Mouse (Mus musculus) lung, embryonic 15.5 days (tissue): ENCODE results near the gene Prmt2. TPM values are rescaled to one million over a fixed set of nuclear protein-coding genes. Genes with fewer than 3 reads are reported as not detected.

Source experiments
- ATAC-seq: fragments of 200-750 bp; cut with Nextera tagmentation; 2 replicates; pipeline ENCODE4 v1.8.0; 2017; ENCODE audit warnings: moderate number of reproducible peaks, borderline replicate concordance; ENCODE audit not compliant: low FRiP score, low TSS enrichment; ENCODE audit errors: extremely low read depth
- H3K27ac ChIP-seq: fragments of 300-500 bp; sonication (generic); 2 replicates; pipeline ENCODE4 v1.5.1; 2015; ENCODE audit warnings: moderate library complexity, mild to moderate bottlenecking, inconsistent platforms
- H3K27me3 ChIP-seq: fragments of 300-500 bp; sonication (generic); 2 replicates; pipeline ENCODE4 v1.6.1; 2015; ENCODE audit warnings: inconsistent platforms
- H3K36me3 ChIP-seq: fragments of 300-500 bp; sonication (generic); 2 replicates; pipeline ENCODE4 v1.6.1; 2015; ENCODE audit warnings: inconsistent platforms
- H3K4me1 ChIP-seq: fragments of 300-500 bp; sonication (generic); 2 replicates; pipeline ENCODE4 v1.6.1; 2015; ENCODE audit warnings: inconsistent platforms
- H3K4me2 ChIP-seq: fragments of 300-500 bp; sonication (generic); 2 replicates; pipeline ENCODE4 v1.6.1; 2015; ENCODE audit warnings: inconsistent platforms, mild to moderate bottlenecking, moderate library complexity
- H3K4me3 ChIP-seq: fragments of 300-500 bp; sonication (generic); 2 replicates; pipeline ENCODE4 v1.5.1; 2015; ENCODE audit warnings: mild to moderate bottlenecking, inconsistent platforms
- H3K9ac ChIP-seq: fragments of 300-500 bp; sonication (generic); 2 replicates; pipeline ENCODE4 v1.6.1; 2015; ENCODE audit warnings: inconsistent platforms
- H3K9me3 ChIP-seq: fragments of 300-500 bp; sonication (generic); 2 replicates; pipeline ENCODE4 v1.6.1; 2016; ENCODE audit warnings: inconsistent platforms
- WGBS: fragments of 180-500 bp; shearing (Covaris S2); methylation state at CpG from one replicate; pipeline ENCODE4 v1.1.7; 2015; 5-methylcytosine and 5-hydroxymethylcytosine counted together
- polyA plus RNA-seq: library from polyadenylated mRNA; unstranded; fragments of >200 nt; fragmentation: Nextera tagmentation; extraction: Ambion mirVana; gene quantifications from 2 replicates; pipeline ENCODE4 v1.2.1, GENCODE M21; 2015

Prmt2 gene
- polyA plus RNA-seq, 1 experiment from 2014 or later = 53.4 TPM

DNA sequence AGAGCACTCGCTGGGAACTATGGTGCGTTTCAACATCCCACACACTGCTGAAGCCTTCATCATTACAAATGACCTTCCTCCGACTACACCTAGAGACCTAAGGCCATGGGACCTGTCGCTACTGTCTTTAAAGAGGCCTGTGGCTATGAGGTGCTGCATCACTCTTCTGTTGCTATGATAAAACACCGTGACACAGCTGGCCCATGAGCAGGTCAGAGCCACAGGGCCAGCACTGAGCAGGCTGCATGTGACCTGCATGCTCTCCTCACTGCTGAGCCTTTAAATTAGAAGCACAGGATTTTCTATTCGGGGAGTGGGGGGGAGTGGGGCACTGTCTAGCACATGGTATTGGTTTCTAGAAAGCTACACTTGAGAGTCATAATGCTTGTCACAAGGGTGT lies 25.5 kb downstream of the Prmt2 start:
- Histone ChIP-seq H3K4me2 (no peak overlapping the region), H3K27me3 (no peaks in the 10 kb centered on the region), H3K9ac (no peak overlapping the region), H3K27ac (no peak overlapping the region), H3K9me3 (no peaks in the 10 kb centered on the region; the same call in 1 of the 2 replicates), H3K4me1 (no peaks in the 10 kb centered on the region), H3K4me3 (no peak overlapping the region), H3K36me3 (peaks cover 47% of the 10 kb centered on the region)
- ATAC-seq = no peak
- WGBS = 85% methylated on average over 6 of the region's 6 CpGs

DNA sequence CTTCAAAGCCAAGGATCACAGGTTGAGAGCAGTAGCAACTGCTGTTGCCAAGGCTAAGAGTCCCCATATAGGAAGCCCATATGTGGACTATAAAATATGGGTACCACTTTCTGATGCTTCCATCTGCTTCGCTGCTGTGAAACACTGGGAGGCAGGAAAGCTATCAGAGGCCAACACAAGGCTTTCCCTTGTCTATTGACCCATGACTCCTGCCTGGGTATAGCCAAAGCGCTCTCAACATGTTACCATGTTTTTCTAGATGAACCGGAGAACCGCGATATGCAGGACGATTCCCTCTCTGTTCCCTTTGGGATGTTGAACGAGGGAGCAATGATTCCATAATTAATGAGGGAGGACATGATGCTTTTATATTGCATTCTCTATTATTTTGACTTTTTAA lies 26.9 kb downstream of the Prmt2 start:
- H3K9ac ChIP-seq = no peak overlapping the region
- no peaks in the 10 kb centered on the region; the same call in 1 of the 2 replicates for H3K9me3 ChIP-seq
- 94% methylated on average over 7 of the region's 7 CpGs for WGBS
- no peak for ATAC-seq
- no peak overlapping the region for H3K27ac ChIP-seq
- no peaks in the 10 kb centered on the region for H3K4me1 ChIP-seq
- no peaks in the 10 kb centered on the region for H3K27me3 ChIP-seq
- H3K36me3 ChIP-seq = peaks cover 42% of the 10 kb centered on the region
- no peak overlapping the region for H3K4me3 ChIP-seq
- no peak overlapping the region for H3K4me2 ChIP-seq

DNA sequence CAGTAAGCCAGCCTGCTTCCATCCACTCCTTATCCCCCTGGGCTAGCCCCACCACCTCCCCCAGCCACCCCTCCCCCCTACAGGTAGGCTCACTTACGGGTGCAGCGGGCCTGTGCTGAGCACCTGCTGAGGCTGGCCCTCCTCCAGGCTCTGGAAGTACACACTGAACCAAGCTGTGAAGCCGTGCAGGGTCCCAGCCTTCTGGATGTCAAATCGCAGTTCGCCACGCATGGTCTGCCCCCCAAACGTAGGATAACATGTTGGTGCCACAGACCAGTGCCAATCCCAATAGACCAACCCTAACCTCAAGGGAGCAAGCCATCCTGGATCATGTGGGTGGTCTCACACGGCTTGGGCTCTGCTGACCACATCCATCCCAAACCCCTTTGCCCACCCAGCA lies 28.4 kb downstream of the Prmt2 start:
- ATAC-seq = no peak
- no peak overlapping the region for H3K4me3 ChIP-seq
- no peaks in the 10 kb centered on the region; the same call in 1 of the 2 replicates for H3K9me3 ChIP-seq
- H3K27me3 ChIP-seq = no peaks in the 10 kb centered on the region
- H3K27ac ChIP-seq = no peak overlapping the region
- H3K36me3 ChIP-seq = peaks cover 27% of the 10 kb centered on the region
- H3K9ac ChIP-seq = no peak overlapping the region
- 88% methylated on average over 8 of the region's 8 CpGs for WGBS
- H3K4me2 ChIP-seq = no peak overlapping the region
- no peaks in the 10 kb centered on the region for H3K4me1 ChIP-seq

DNA sequence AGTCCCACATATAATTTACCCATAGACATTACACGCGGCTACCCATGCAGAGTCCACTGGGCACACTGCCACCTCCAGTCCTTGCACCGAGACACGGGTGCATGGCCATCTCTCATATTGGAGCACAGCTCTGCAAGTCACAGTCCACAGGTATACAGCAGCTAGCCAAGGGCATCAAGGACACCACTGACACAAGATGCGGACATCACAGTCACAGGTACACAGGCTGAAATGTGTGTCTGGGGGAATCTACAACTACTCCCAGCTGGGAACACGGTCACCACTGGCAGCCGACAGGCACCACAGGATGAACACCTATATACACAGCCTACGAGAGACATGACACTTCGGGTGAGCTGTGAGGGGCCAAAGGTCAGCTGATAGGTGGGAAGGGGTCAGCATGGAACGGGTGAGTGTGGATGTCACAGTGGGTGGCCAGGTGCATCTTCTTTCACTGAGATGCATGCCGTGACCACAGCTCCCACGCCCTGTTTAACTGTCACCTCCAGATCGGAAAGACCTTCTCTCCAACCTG lies 30.3 kb downstream of the Prmt2 start:
- H3K4me2 ChIP-seq = no peak overlapping the region
- no peak overlapping the region for H3K27ac ChIP-seq
- peak; percentile 53; the same call in 1 of the 2 replicates for ATAC-seq
- no peak overlapping the region for H3K4me3 ChIP-seq
- peaks cover 14% of the 10 kb centered on the region for H3K36me3 ChIP-seq
- 78% methylated on average over 13 of the region's 13 CpGs for WGBS
- H3K4me1 ChIP-seq = no peaks in the 10 kb centered on the region
- no peaks in the 10 kb centered on the region for H3K9me3 ChIP-seq
- H3K9ac ChIP-seq = no peak overlapping the region
- H3K27me3 ChIP-seq = no peaks in the 10 kb centered on the region

DNA sequence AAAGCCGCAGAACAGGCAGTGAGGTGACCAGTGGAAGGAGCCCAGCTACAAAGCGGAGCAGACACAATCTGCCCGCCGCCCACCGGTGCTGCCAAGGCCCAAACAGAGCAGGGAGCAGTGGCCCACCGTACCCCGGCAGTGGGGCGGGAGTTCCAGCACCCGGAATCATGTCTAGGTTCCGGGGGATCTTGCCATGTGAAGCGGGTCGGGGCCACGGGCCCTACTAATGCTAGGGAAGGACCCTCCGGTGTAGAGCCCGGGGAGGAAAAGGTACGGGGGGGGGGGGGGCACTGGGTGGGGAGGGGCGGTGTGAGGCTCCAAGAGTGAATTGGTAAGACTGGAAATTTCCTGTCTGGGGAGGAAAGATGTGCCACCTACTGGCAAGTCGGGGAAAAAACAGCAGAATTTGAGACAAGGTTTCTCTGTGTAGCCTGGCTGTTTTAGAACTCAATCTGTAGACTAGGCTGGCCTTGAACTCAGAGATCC lies 33.8 kb downstream of the Prmt2 start:
- no peak for ATAC-seq
- Histone ChIP-seq H3K9me3 (no peaks in the 10 kb centered on the region), H3K4me1 (no peaks in the 10 kb centered on the region), H3K36me3 (peaks cover 9% of the 10 kb centered on the region), H3K9ac (peak overlapping the region; percentile 34), H3K27ac (no peak overlapping the region), H3K27me3 (no peaks in the 10 kb centered on the region), H3K4me3 (peak overlapping the region; percentile 38), H3K4me2 (peak overlapping the region; percentile 60)
- WGBS = 18% methylated on average over 17 of the region's 18 CpGs

DNA sequence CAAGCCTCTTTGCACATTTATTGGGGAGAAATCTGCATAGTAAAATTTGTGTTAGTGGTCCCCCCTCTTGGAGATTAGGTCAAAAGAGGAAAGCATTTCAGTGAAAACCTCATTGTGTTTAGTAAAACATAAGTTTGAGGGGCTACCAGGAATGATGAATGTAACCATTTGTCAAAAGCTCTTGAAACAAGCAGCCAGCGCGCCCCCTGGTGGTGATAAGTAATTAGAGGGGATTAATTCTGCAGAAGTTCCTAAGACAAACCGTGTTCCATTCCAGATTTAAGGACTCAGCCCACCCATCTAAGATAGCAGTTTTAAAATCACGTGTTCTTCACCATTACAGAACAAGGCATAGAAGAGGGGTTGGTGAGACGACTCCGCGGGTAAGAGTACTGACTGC lies 35.7 kb downstream of the Prmt2 start:
- 0 out of 2 replicates have a peak, but pooled peaks cover 5% of the 10 kb centered on the region for H3K36me3 ChIP-seq
- no peak for ATAC-seq
- H3K4me2 ChIP-seq = no peak overlapping the region
- H3K27me3 ChIP-seq = no peaks in the 10 kb centered on the region
- H3K27ac ChIP-seq = no peak overlapping the region
- H3K4me1 ChIP-seq = no peaks in the 10 kb centered on the region
- no peak overlapping the region for H3K9ac ChIP-seq
- WGBS = 17% methylated on average over 7 of the region's 7 CpGs
- H3K9me3 ChIP-seq = no peaks in the 10 kb centered on the region
- H3K4me3 ChIP-seq = no peak overlapping the region

DNA sequence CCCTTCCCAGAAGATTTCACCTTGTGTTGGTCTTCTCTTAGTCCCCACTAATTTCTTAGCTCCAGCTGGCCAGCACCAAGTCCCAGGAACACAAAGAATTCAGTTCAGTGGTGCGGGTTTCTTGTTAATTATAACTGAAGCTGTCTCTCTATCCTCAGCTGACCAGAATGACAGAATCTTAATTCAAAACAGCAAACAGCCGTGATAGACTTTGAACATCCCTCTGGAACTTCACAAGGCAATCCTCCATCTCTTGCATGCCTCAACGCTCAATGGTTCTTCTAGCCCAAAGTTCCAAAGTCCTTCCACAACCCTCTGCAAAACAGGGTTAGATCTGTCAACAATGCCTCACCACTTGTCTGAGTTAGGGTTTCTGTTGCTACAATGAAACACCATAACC lies 36.2 kb downstream of the Prmt2 start:
- H3K4me1 ChIP-seq = no peaks in the 10 kb centered on the region
- no peaks in the 10 kb centered on the region for H3K27me3 ChIP-seq
- H3K27ac ChIP-seq = no peak overlapping the region
- H3K9ac ChIP-seq = no peak overlapping the region
- H3K36me3 ChIP-seq = 0 out of 2 replicates have a peak, but pooled peaks cover under 1% of the 10 kb centered on the region
- ATAC-seq = no peak
- H3K4me2 ChIP-seq = no peak overlapping the region
- WGBS = 85% methylated on average over 3 of the region's 3 CpGs
- H3K4me3 ChIP-seq = no peak overlapping the region
- no peaks in the 10 kb centered on the region for H3K9me3 ChIP-seq

DNA sequence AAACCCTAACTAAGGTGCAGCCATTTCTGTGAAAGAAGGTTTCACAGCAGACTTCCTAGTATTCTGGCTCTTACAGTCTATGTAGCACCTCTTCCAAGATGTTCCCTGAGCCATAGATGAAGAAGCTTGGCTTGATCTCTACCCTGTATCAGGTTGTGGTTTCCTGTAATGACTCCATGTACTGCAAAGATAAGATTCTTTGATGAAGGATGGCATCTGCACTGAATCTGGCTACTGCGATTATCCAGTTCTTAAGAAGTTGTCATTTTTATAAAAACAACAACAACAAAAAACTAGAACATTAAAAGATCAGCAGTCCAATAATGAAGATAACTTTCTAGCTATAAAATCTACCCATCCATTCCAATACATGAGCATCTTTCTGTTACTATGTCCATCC lies 49.7 kb downstream of the Prmt2 start:
- no peak overlapping the region for H3K9ac ChIP-seq
- no peak overlapping the region for H3K4me3 ChIP-seq
- H3K27ac ChIP-seq = no peak overlapping the region
- ATAC-seq = no peak
- H3K4me1 ChIP-seq = no peaks in the 10 kb centered on the region
- H3K36me3 ChIP-seq = no peaks in the 10 kb centered on the region
- H3K9me3 ChIP-seq = no peaks in the 10 kb centered on the region
- WGBS = 83% methylated on average over 1 of the region's 1 CpGs
- H3K4me2 ChIP-seq = no peak overlapping the region
- no peaks in the 10 kb centered on the region for H3K27me3 ChIP-seq

DNA sequence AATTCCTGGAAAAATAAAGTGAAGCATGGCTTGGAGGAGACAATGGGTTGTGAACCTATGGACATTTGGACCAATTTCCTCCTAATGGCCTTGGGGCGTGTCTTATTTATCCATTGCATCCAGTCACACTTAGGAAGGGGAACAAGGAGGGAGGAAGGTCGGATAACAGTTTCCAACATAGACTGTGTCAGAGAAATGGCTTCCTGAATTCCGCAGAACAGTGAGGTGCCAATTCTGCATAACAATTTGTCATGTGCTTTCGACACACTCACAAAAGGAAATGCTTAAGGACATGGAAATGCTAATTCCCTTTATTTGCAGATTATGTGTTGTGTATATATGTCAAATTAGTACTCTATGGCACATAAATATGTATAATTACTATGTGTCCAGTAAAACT lies 52.4 kb downstream of the Prmt2 start:
- H3K4me2 ChIP-seq = no peak overlapping the region
- 49% methylated on average over 4 of the region's 4 CpGs for WGBS

DNA sequence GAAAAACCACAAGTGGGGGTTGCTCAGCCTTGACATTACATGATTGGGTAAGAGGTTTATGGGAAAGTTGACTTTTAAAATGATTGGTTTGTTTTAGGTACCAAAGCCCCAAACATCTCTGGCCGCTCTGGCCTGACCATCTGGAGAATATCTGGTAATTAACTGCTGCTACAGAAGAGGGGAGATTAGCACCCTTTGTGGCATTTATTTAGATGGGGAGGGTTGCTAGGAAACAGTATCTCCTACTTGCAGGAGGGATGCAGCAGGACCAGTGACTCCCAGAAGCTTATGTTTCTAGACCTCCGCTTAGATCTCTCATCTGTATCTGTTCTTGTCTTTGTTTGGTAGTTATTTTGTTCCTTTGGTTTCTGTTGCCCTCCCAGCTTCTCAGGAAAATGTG lies 62.8 kb downstream of the Prmt2 start:
- Histone ChIP-seq H3K4me1 (no peaks in the 10 kb centered on the region), H3K4me2 (no peak overlapping the region), H3K9me3 (no peaks in the 10 kb centered on the region), H3K27ac (no peak overlapping the region), H3K36me3 (no peaks in the 10 kb centered on the region), H3K27me3 (no peaks in the 10 kb centered on the region), H3K4me3 (no peak overlapping the region), H3K9ac (no peak overlapping the region)
- no peak for ATAC-seq
- 52% methylated on average over 2 of the region's 2 CpGs for WGBS

More for the DNA sequence above, 52.4 kb downstream of the Prmt2 start:
- H3K36me3 ChIP-seq = no peaks in the 10 kb centered on the region
- H3K4me1 ChIP-seq = no peaks in the 10 kb centered on the region
- H3K9me3 ChIP-seq = no peaks in the 10 kb centered on the region
- H3K4me3 ChIP-seq = no peak overlapping the region
- H3K27me3 ChIP-seq = no peaks in the 10 kb centered on the region
- no peak overlapping the region for H3K27ac ChIP-seq
- no peak for ATAC-seq
- no peak overlapping the region for H3K9ac ChIP-seq

DNA sequence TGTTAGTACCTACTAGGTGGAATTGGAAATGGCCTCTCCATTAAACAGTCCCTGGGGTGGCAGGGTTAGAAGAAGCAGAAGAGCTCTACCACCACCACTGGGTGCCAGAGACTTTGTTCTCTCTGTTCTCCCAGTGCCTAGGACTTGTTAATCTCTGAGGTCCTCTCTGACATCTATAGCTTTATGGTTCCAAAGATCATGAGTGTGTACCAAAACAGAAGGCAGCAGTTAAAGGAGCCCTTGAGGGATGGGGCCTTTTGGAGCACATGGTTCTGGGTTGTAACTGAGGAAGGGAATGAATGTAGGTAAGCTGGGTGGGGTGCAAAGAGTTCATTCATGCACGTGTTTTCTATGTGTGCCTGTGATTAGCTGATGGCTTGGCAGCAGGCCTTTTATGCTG lies 79.7 kb downstream of the Prmt2 start:
- Histone ChIP-seq H3K4me1 (no peaks in the 10 kb centered on the region), H3K27me3 (no peaks in the 10 kb centered on the region), H3K9ac (no peak overlapping the region), H3K27ac (no peak overlapping the region), H3K4me3 (no peak overlapping the region), H3K4me2 (no peak overlapping the region), H3K9me3 (no peaks in the 10 kb centered on the region), H3K36me3 (no peaks in the 10 kb centered on the region)
- ATAC-seq = no peak
- WGBS = 21% methylated on average over 1 of the region's 1 CpGs

DNA sequence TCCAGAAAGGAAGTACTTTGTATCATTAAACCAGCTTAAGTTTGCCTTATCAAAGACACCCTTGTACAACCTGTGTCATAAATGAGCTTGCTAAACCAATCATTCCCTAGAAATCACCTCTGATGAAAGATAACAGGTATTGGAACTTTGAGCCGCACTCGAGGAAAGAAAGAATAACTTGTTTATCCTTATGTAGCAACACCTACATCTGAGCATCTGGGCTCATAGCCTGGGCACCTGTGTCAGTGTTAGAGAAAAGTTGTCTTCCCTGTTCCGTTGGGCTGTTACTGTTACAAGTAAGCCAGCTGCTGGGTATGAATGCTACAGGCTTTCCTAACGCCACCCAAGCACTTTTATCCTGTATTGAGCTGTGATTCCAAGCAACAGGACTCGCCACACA lies 80.1 kb downstream of the Prmt2 start:
- H3K36me3 ChIP-seq = no peaks in the 10 kb centered on the region
- WGBS = 63% methylated on average over 5 of the region's 5 CpGs
- no peaks in the 10 kb centered on the region for H3K27me3 ChIP-seq
- H3K27ac ChIP-seq = no peak overlapping the region
- no peak for ATAC-seq
- no peaks in the 10 kb centered on the region for H3K4me1 ChIP-seq
- no peak overlapping the region for H3K4me3 ChIP-seq
- H3K4me2 ChIP-seq = no peak overlapping the region
- no peaks in the 10 kb centered on the region for H3K9me3 ChIP-seq
- no peak overlapping the region for H3K9ac ChIP-seq
